Mouse (Mus musculus) myocyte (in vitro differentiated cells): ENCODE measurements around the gene Nxn.
A peak's percentile ranks its signal among the peaks of the same experiment; 100 is the strongest.

Experiments
- CEBPB ChIP-seq: IDR thresholded peaks from 2 replicates; pipeline ENCODE4 v1.6.1; 2011; ENCODE audit warnings: mild to moderate bottlenecking, moderate library complexity; ENCODE audit not compliant: poor library complexity, insufficient read depth, severe bottlenecking
- MAX ChIP-seq: IDR thresholded peaks from one replicate; pipeline ENCODE4 v1.6.1; 2011; ENCODE audit warnings: low read depth, mild to moderate bottlenecking, control low read depth
- MYOD1 ChIP-seq, 3 experiments: IDR thresholded peaks; one replicate each; pipeline ENCODE4 v1.6.1; 2011; ENCODE audit warnings: control low read depth in 2 of 3, low read depth in 2 of 3, mild to moderate bottlenecking in 2 of 3, moderate library complexity in 1 of 3; ENCODE audit not compliant: insufficient read length in 2 of 3, control insufficient read depth in 1 of 3
- MYOG ChIP-seq, 3 experiments: IDR thresholded peaks; one replicate each; pipeline ENCODE4 v1.6.1; 2011; ENCODE audit warnings: control low read depth in 2 of 3, low read depth in 2 of 3, mild to moderate bottlenecking in 2 of 3; ENCODE audit not compliant: insufficient read length in 2 of 3, control insufficient read depth in 1 of 3, insufficient read depth in 1 of 3
- POLR2A ChIP-seq: IDR thresholded peaks from one replicate; pipeline ENCODE4 v1.6.1; 2011; ENCODE audit warnings: low read depth, mild to moderate bottlenecking, control low read depth, moderate library complexity; ENCODE audit not compliant: insufficient read length
- POLR2AphosphoS2 ChIP-seq: IDR thresholded peaks from one replicate; pipeline ENCODE4 v1.6.1; 2011; ENCODE audit warnings: low read depth, control low read depth; ENCODE audit not compliant: insufficient read length
- USF1 ChIP-seq: IDR thresholded peaks from one replicate; pipeline ENCODE4 v1.6.1; 2011; ENCODE audit warnings: low read depth, mild to moderate bottlenecking, control low read depth, moderate library complexity

GRCm38 (mm10) chr11:76312805-76313204, 86.1 kb downstream of the Nxn start:
- TF ChIP-seq POLR2A: no peak
- TF ChIP-seq CEBPB: 0 out of 2 replicates have a peak, but pooled peaks have one; percentile 52
- TF ChIP-seq MAX: no peak
- no peak for TF ChIP-seq USF1
- no peak for TF ChIP-seq MYOG (IDR thresholded peaks at IDR 0.05; ENCODE audit: control insufficient read depth in 1 of 3, insufficient read depth in 1 of 3, insufficient read length in 2 of 3, low read depth in 2 of 3)
- TF ChIP-seq POLR2AphosphoS2: no peak
- TF ChIP-seq MYOD1 (IDR thresholded peaks at IDR 0.05; ENCODE audit: control insufficient read depth in 1 of 3, insufficient read length in 2 of 3, low read depth in 2 of 3): no peak
